Mouse (Mus musculus): ENCODE results near the gene Gm27179. TPM values are rescaled to one million over a fixed set of nuclear protein-coding genes. Genes with fewer than 3 reads are reported as not detected.
"Not testable (repeated sequence)": the region's sequence is repeated elsewhere in the genome, so short reads cannot be mapped to it uniquely, and the experiment has no call there.

Gene Gm27179
- polyA plus RNA-seq, 1 experiment, result 0.56 TPM

GRCm38 (mm10) chr14:69520810-69521209 lies 8.5 kb upstream of the Gm27179 start:
- not testable (repeated sequence) for H3K36me3 ChIP-seq (ENCODE audit: control insufficient read depth, insufficient read depth, low read length); H3K4me1 ChIP-seq (ENCODE audit: control insufficient read depth, insufficient read depth, low read length); H3K27ac ChIP-seq (ENCODE audit: control insufficient read depth, insufficient read depth, low read depth, low read length)

GRCm38 (mm10) chr14:69507000-69507399 lies 5.3 kb downstream of the Gm27179 start:
- not testable (repeated sequence) for H3K4me3 ChIP-seq (ENCODE audit: control insufficient read depth, low read depth, low read length); H3K27me3 ChIP-seq (ENCODE audit: control insufficient read depth, insufficient read depth, low read length); H3K4me1 ChIP-seq (ENCODE audit: control insufficient read depth, insufficient read depth, low read length); H3K36me3 ChIP-seq (ENCODE audit: control insufficient read depth, insufficient read depth, low read length); H3K27ac ChIP-seq (ENCODE audit: control insufficient read depth, insufficient read depth, low read depth, low read length)

More at GRCm38 (mm10) chr14:69520810-69521209, 8.5 kb upstream of the Gm27179 start:
- not testable (repeated sequence) for H3K4me3 ChIP-seq (ENCODE audit: control insufficient read depth, low read depth, low read length); H3K27me3 ChIP-seq (ENCODE audit: control insufficient read depth, insufficient read depth, low read length)

DNA sequence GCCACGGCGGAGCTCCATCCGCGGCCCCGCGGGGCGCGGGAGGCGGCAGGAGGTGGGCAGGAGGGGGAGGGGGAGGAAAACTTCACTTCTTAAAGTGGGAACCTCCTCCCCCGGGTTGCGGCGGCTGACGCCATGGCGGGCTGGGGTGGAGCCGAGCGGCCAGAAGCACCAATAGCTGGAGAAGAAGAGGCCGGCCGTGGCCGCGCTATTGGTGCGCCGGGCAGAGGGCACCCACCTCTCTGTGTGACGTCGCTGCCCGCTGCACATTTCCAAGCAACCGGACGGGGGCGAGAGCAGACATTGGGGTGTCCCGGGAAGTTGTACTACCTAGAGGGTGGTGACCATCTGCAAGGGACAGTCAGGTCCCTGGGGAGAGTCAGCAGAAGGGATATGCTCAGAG lies 9.2 kb downstream of the Gm27179 start, which contains the start of gene Gm16867:
Gene Gm16867 (minus strand): TSS at position 189 of the 400 bp plus-strand sequence.
- H3K27me3 ChIP-seq (ENCODE audit: control insufficient read depth, insufficient read depth, low read length); H3K4me1 ChIP-seq (ENCODE audit: control insufficient read depth, insufficient read depth, low read length): not testable (repeated sequence)

DNA sequence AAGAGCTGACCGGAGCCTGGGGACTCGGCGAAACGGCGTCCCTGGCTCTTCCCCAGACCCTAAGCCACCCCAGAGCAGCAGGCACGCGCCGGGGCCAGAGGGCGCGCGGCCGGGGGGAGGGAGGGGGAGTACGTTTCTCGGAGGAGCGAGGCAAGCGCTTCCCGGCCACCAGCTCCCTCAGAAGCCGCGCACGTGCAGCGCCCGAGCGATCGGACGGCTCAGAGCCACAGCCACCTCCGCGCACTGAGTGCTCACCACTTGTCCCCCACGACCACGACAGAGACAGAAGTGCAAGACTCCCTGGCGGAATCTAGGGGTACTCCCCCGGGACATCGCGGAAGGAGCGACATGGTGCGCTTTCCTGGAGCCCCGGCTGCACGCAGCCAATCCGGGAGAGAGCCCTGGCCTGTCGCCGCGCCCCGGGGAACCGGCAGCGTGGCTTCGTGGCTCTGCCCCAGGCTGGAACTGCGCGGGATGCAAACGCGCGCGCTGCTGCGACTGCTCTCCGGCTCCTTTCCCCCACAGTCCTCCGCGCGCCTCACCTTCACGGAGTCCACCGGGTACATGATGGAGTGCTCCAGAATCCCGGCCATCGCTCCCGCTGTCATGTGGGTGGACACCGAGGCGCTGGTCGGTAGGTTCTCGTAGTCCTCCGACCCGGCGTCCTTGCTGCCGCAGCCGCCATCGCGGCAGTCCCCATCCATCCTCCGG lies 9.8 kb downstream of the Gm27179 start:
- not testable (repeated sequence) for H3K27ac ChIP-seq (ENCODE audit: control insufficient read depth, insufficient read depth, low read depth, low read length); H3K27me3 ChIP-seq (ENCODE audit: control insufficient read depth, insufficient read depth, low read length); H3K4me1 ChIP-seq (ENCODE audit: control insufficient read depth, insufficient read depth, low read length); H3K4me3 ChIP-seq (ENCODE audit: control insufficient read depth, low read depth, low read length); H3K36me3 ChIP-seq (ENCODE audit: control insufficient read depth, insufficient read depth, low read length)

More for the DNA sequence above, 9.2 kb downstream of the Gm27179 start, which contains the start of gene Gm16867:
- not testable (repeated sequence) for H3K4me3 ChIP-seq (ENCODE audit: control insufficient read depth, low read depth, low read length); H3K36me3 ChIP-seq (ENCODE audit: control insufficient read depth, insufficient read depth, low read length); H3K27ac ChIP-seq (ENCODE audit: control insufficient read depth, insufficient read depth, low read depth, low read length)

DNA sequence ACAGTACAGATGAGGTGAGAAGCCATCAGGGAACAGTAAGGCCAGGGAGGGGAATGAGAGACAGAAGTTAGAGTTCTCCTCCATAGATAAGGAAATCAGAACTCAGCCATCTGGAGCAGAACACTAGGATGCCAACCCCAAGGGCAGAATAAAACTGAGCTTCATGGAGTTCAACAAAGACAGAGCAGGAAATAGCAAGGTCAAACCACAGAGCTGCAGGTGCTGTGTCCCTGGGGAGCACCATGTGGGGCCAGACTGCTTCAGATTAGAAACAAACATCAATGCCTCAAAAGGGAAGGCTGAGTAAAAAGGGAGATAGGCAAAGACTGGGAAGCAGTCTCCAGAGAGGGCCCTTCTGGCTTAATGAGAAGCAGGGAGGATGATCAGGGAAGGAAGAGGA lies 16.1 kb downstream of the Gm27179 start:
- H3K4me1 ChIP-seq (ENCODE audit: control insufficient read depth, insufficient read depth, low read length); H3K27ac ChIP-seq (ENCODE audit: control insufficient read depth, insufficient read depth, low read depth, low read length); H3K27me3 ChIP-seq (ENCODE audit: control insufficient read depth, insufficient read depth, low read length); H3K36me3 ChIP-seq (ENCODE audit: control insufficient read depth, insufficient read depth, low read length); H3K4me3 ChIP-seq (ENCODE audit: control insufficient read depth, low read depth, low read length): not testable (repeated sequence)

GRCm38 (mm10) chr14:69494946-69495345 lies 17.4 kb downstream of the Gm27179 start:
- H3K4me3 ChIP-seq (ENCODE audit: control insufficient read depth, low read depth, low read length); H3K4me1 ChIP-seq (ENCODE audit: control insufficient read depth, insufficient read depth, low read length); H3K27me3 ChIP-seq (ENCODE audit: control insufficient read depth, insufficient read depth, low read length); H3K36me3 ChIP-seq (ENCODE audit: control insufficient read depth, insufficient read depth, low read length); H3K27ac ChIP-seq (ENCODE audit: control insufficient read depth, insufficient read depth, low read depth, low read length): not testable (repeated sequence)

DNA sequence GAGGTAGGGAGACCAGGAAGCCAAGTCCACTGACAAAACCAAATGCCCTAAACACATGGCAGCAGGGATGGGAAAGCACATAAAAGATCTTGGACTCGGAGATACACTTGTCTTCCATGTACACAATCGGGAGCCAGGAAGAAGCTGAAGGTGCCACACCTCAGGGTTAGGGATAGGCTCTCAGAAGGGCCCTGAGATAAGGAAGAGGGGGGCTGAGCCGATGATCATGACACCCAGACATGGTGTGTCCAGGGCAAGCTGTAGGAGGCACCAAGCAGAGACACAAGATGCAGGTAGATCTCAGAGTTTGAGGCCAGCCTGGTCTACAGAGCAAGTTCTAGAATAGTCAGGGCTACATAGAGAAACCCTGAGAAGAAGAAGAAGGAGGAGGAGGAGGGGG lies 17.8 kb downstream of the Gm27179 start:
- H3K36me3 ChIP-seq (ENCODE audit: control insufficient read depth, insufficient read depth, low read length); H3K27me3 ChIP-seq (ENCODE audit: control insufficient read depth, insufficient read depth, low read length); H3K4me1 ChIP-seq (ENCODE audit: control insufficient read depth, insufficient read depth, low read length); H3K4me3 ChIP-seq (ENCODE audit: control insufficient read depth, low read depth, low read length); H3K27ac ChIP-seq (ENCODE audit: control insufficient read depth, insufficient read depth, low read depth, low read length): not testable (repeated sequence)

DNA sequence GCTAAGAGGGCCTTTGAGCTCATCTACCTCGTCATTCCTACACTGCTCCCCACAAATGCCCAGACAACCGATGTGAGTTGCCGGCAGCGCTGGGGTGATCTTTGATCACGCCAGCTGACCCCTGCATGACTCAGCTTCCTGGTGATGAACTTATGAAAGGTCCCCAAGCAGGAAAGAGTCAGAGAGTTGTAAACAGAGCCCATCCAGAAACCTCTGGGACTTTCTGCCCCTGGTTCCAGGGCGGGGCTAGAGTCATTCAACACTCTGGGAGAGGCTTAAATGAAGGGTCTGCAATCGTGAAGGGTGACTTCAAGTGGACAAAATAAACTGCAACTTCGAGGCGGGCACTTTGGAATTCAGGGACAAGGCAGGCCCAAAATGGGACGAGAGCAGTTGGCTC lies 24.3 kb downstream of the Gm27179 start:
- not testable (repeated sequence) for H3K27me3 ChIP-seq (ENCODE audit: control insufficient read depth, insufficient read depth, low read length); H3K36me3 ChIP-seq (ENCODE audit: control insufficient read depth, insufficient read depth, low read length); H3K4me1 ChIP-seq (ENCODE audit: control insufficient read depth, insufficient read depth, low read length); H3K4me3 ChIP-seq (ENCODE audit: control insufficient read depth, low read depth, low read length); H3K27ac ChIP-seq (ENCODE audit: control insufficient read depth, insufficient read depth, low read depth, low read length)

DNA sequence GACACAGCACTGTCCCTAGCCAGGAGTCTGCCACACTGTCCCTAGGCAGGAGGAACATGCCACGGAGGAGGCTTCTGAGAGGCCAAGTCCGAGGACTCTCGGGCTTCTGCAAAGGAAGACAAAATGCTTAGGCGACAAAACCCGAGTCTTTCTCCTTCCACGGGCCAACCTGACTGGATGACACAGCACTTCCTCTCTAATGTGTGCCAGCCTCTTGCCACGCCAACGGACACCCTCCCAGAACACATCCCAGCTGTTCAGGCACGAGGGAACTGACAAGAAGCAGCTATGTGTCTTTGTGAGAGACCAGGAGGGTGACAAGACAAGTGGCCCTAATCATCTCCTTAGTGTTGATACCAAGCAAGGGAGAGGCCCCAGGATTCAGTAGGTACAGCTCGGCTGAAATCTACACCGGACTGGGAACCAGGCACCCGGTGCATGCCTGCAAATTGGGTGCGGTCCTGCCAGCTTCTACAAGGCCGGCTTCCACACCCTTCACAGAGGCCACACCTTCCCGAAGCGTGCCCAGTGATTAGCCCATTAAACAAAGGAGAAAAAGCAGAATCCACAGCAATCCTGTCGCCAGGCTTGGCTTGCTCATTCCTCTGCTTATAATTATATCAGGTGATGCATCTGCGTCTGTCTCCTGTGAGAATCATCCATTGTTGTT lies 26.7 kb downstream of the Gm27179 start:
- not testable (repeated sequence) for H3K4me3 ChIP-seq (ENCODE audit: control insufficient read depth, low read depth, low read length); H3K4me1 ChIP-seq (ENCODE audit: control insufficient read depth, insufficient read depth, low read length); H3K36me3 ChIP-seq (ENCODE audit: control insufficient read depth, insufficient read depth, low read length); H3K27me3 ChIP-seq (ENCODE audit: control insufficient read depth, insufficient read depth, low read length); H3K27ac ChIP-seq (ENCODE audit: control insufficient read depth, insufficient read depth, low read depth, low read length)

GRCm38 (mm10) chr14:69473941-69474646 lies 38.3 kb downstream of the Gm27179 start:
- H3K36me3 ChIP-seq (ENCODE audit: control insufficient read depth, insufficient read depth, low read length); H3K4me1 ChIP-seq (ENCODE audit: control insufficient read depth, insufficient read depth, low read length); H3K27ac ChIP-seq (ENCODE audit: control insufficient read depth, insufficient read depth, low read depth, low read length); H3K4me3 ChIP-seq (ENCODE audit: control insufficient read depth, low read depth, low read length); H3K27me3 ChIP-seq (ENCODE audit: control insufficient read depth, insufficient read depth, low read length): not testable (repeated sequence)

DNA sequence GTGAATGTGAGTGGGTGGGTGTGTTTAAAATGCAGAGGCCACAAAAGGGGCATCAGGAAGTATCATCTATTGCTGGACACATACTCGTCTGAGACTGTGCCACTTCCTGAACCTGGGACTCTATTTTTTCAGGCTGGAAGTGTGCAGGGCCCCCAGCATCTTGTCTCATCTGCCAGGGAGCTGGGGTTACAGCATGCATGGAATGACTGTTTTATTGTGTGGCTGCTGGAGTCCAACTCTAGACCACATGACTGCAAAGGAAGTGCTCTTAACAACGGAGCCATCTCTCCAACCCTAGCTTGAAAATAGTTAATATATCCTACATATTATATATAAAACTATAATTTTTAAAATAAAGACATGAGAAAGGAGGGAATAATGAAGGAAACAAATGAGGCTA lies 39.0 kb downstream of the Gm27179 start:
- not testable (repeated sequence) for H3K36me3 ChIP-seq (ENCODE audit: control insufficient read depth, insufficient read depth, low read length); H3K27ac ChIP-seq (ENCODE audit: control insufficient read depth, insufficient read depth, low read depth, low read length); H3K27me3 ChIP-seq (ENCODE audit: control insufficient read depth, insufficient read depth, low read length); H3K4me1 ChIP-seq (ENCODE audit: control insufficient read depth, insufficient read depth, low read length); H3K4me3 ChIP-seq (ENCODE audit: control insufficient read depth, low read depth, low read length)
